Mouse (Mus musculus): ENCODE measurements around the gene Dnah14. TPM values are rescaled to one million over a fixed set of nuclear protein-coding genes. Genes with fewer than 3 reads are reported as not detected.

Gene Dnah14
- total and polyA plus RNA-seq, 3 experiments = 0.03 to 0.98 (median 0.74) TPM

GRCm38 (mm10) chr1:181850441-181850840 is 274.1 kb downstream of the Dnah14 start:
- in situ Hi-C loops (cut with MboI; ENCODE audit: low pct_ligation_motif_present, low pct_unique_long_range_greater_than_20kb, low sequenced_read_pairs) = no loop called here
- Histone ChIP-seq H3K9ac (ENCODE audit: insufficient read depth, low read depth) (no peak overlapping the region), H3K27ac (ENCODE audit: insufficient read depth, low read depth) (no peak overlapping the region), H3K9me3 (replicated peaks; ENCODE audit: low read length) (peaks cover 2% of the 10 kb centered on the region), H3K36me3 (replicated peaks in 1 of 2; ENCODE audit: control insufficient read depth in 1 of 2, insufficient read depth in 1 of 2, low read length in 1 of 2) (no peaks in the 10 kb centered on the region), H3K27me3 (replicated peaks) (no peaks in the 10 kb centered on the region), H3K4me3 (replicated peaks in 1 of 3; ENCODE audit: low read depth in 2 of 3, low read length in 2 of 3, poor library complexity in 1 of 3) (no peak overlapping the region), H3K4me2 (ENCODE audit: insufficient read depth, low read depth, poor library complexity, severe bottlenecking) (no peak overlapping the region), H3K4me1 (ENCODE audit: control insufficient read depth in 1 of 2, insufficient read depth in 2 of 2) (peaks cover 0 to 51% of the 10 kb centered on the region in 2 experiments; a peak in 2 of 4 replicates), H3K79me2 (replicated peaks; ENCODE audit: control insufficient read depth, extremely low read depth, insufficient read depth, poor library complexity, severe bottlenecking) (no peaks in the 10 kb centered on the region)
- no peak for DNase-seq (ENCODE audit: extremely low read depth)
- TF ChIP-seq USF2 (conservative IDR thresholded peaks at IDR 0.05; ENCODE audit: low read depth, low read length) = no peak
- TF ChIP-seq JUND (conservative IDR thresholded peaks at IDR 0.05; ENCODE audit: low read depth, low read length) = no peak
- TF ChIP-seq ZC3H11A (IDR thresholded peaks at IDR 0.05; ENCODE audit: low read depth, low read length) = no peak
- TF ChIP-seq IRF4 (IDR thresholded peaks at IDR 0.05; ENCODE audit: low read depth, low read length) = no peak
- TF ChIP-seq TCF12 (IDR thresholded peaks at IDR 0.05; ENCODE audit: low read depth, low read length) = no peak
- no peak for TF ChIP-seq CHD1 (IDR thresholded peaks at IDR 0.05; ENCODE audit: low read depth, low read length)
- no peak for TF ChIP-seq MEF2A (IDR thresholded peaks at IDR 0.05; ENCODE audit: borderline replicate concordance, low read depth, low read length)
- dilution Hi-C loops (cut with MboI; ENCODE audit: extremely low pct_ligation_motif_present, extremely low pct_unique_long_range_greater_than_20kb, low sequenced_read_pairs) = no loop called here

DNA sequence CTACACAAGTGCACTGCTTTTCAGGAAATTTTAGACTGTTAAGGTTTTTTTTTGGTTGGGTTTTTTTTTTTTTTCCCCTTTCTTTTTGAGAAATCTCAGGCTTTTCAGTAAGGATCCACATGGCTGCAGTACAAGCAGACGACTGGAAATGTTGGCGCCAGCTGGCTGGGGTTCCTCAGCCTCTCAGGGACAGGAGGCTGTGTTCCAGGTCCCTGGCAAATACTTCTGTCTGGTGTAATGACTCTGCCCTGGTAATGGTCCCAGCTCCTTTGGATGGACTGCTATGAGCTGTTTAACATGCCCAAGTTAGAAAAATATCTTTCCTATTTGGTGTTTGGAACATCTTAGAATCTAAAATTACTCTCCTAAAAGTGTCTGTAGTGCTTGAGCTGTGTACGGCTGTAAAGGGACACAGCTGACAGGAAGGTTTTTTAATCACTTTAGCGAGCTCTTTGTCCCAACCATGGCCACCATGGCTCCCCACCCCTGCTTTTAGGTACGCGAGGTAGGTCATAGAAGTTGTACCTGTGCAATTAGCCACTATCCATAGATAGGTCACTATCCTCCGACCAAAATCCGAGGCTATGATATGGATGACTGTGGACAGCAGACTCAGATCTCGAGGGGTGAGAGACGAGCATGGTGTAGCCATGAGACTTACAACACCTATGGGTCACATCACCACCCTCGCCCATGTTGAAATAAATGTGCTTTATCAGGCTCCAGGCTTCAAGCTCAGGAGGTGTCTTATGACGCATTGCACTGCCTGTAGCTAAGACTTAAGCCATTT is 275.4 kb downstream of the Dnah14 start:
- no peak for DNase-seq (ENCODE audit: extremely low read depth)
- Histone ChIP-seq H3K4me2 (ENCODE audit: insufficient read depth, low read depth, poor library complexity, severe bottlenecking) (peak overlapping the region; percentile 74), H3K4me1 (ENCODE audit: control insufficient read depth in 1 of 2, insufficient read depth in 2 of 2) (peaks cover 0 to 40% of the 10 kb centered on the region in 2 experiments; a peak in 2 of 4 replicates), H3K27ac (ENCODE audit: insufficient read depth, low read depth) (peak overlapping the region; percentile 37), H3K27me3 (replicated peaks) (no peaks in the 10 kb centered on the region), H3K9ac (ENCODE audit: insufficient read depth, low read depth) (peak overlapping the region; percentile 64; the same call in 1 of the 2 replicates), H3K4me3 (replicated peaks in 1 of 3; ENCODE audit: low read depth in 2 of 3, low read length in 2 of 3, poor library complexity in 1 of 3) (peak overlapping the region in 1 of 3 experiments; percentile 48), H3K36me3 (replicated peaks in 1 of 2; ENCODE audit: control insufficient read depth in 1 of 2, insufficient read depth in 1 of 2, low read length in 1 of 2) (no peaks in the 10 kb centered on the region), H3K9me3 (replicated peaks; ENCODE audit: low read length) (peaks cover 5% of the 10 kb centered on the region), H3K79me2 (replicated peaks; ENCODE audit: control insufficient read depth, extremely low read depth, insufficient read depth, poor library complexity, severe bottlenecking) (no peaks in the 10 kb centered on the region)
- in situ Hi-C loops (cut with MboI; ENCODE audit: low pct_ligation_motif_present, low pct_unique_long_range_greater_than_20kb, low sequenced_read_pairs) (no loop called here), dilution Hi-C loops (cut with MboI; ENCODE audit: extremely low pct_ligation_motif_present, extremely low pct_unique_long_range_greater_than_20kb, low sequenced_read_pairs) (no loop called here)
- TF ChIP-seq CHD2 (IDR thresholded peaks at IDR 0.05; ENCODE audit: low read length) = no peak
- TF ChIP-seq SIN3A (IDR thresholded peaks at IDR 0.05; ENCODE audit: low read length) = no peak
- TF ChIP-seq MAX (IDR thresholded peaks at IDR 0.05; ENCODE audit: low read length) = no peak
- TF ChIP-seq ZKSCAN1 (IDR thresholded peaks at IDR 0.05; ENCODE audit: borderline replicate concordance, low read depth, low read length) = no peak
- no peak for TF ChIP-seq KAT2A (IDR thresholded peaks at IDR 0.05; ENCODE audit: insufficient replicate concordance, low read length)
- TF ChIP-seq ZMIZ1 (IDR thresholded peaks at IDR 0.05; ENCODE audit: low read depth, low read length) = no peak
- no peak for TF ChIP-seq MAFK (IDR thresholded peaks at IDR 0.05; ENCODE audit: insufficient replicate concordance, low read length)
- TF ChIP-seq CTCF (conservative IDR thresholded peaks at IDR 0.05 in 1 of 2, IDR thresholded peaks at IDR 0.05 in 1 of 2; ENCODE audit: low read depth in 2 of 2, low read length in 2 of 2) = no peak
- TF ChIP-seq ELF1 (IDR thresholded peaks at IDR 0.05; ENCODE audit: low read depth, low read length) = no peak
- no peak for TF ChIP-seq SMC3 (IDR thresholded peaks at IDR 0.05; ENCODE audit: low read depth, low read length)
- TF ChIP-seq POLR2A (IDR thresholded peaks at IDR 0.05; ENCODE audit: low read depth, low read length) = no peak
- no peak for TF ChIP-seq ZNF384 (IDR thresholded peaks at IDR 0.05; ENCODE audit: low read depth, low read length)

Measured in CH12.LX (cell line).